Mouse (Mus musculus): ENCODE results near the gene Foxa2. TPM values are rescaled to one million over a fixed set of nuclear protein-coding genes. Genes with fewer than 3 reads are reported as not detected.

The Foxa2 gene
- not detected for total RNA-seq (2021)
- polyA plus RNA-seq (2012; rRNA removed): 0.35 TPM in 1 of 2 replicates, not detected in the other
- long read RNA-seq: 0 reads

GRCm38 (mm10) chr2:148046799-148047165 lies at the start of gene Foxa2:
Gene Foxa2 (minus strand): TSS chr2:148046969.
- H3K27me3 ChIP-seq (ENCODE audit: control insufficient read depth, insufficient read depth, low read length): peaks cover 37% of the 10 kb centered on the region
- H3K79me2 ChIP-seq (replicated peaks; ENCODE audit: control insufficient read depth, insufficient read depth, low read length): no peaks in the 10 kb centered on the region
- 4% methylated on average over 19 of the region's 19 CpGs for WGBS
- no peak for TF ChIP-seq CTCF (IDR thresholded peaks at IDR 0.05)
- TF ChIP-seq EP300 (IDR thresholded peaks at IDR 0.05; ENCODE audit: insufficient read depth, low read depth, low read length): no peak
- TF ChIP-seq POLR2A (IDR thresholded peaks at IDR 0.05; ENCODE audit: insufficient read depth, low read depth, low read length): no peak
- H3K27ac ChIP-seq: no peak within 1 kb of the TSS
- intact Hi-C loops (cut with DNase I): loop anchor here (10.0 kb wide), 1 partner anchor 672 kb away; no protein-coding TSS in a partner anchor
- no peaks in the 10 kb centered on the region for H3K36me3 ChIP-seq (ENCODE audit: control insufficient read depth, insufficient read depth, low read length)
- H3K4me3 ChIP-seq: no peak within 1 kb of the TSS; the same call in 1 of the 2 replicates
- no peak for DNase-seq
- H3K4me1 ChIP-seq (ENCODE audit: control insufficient read depth, insufficient read depth, low read length): peaks cover 1% of the 10 kb centered on the region; the same call in 1 of the 2 replicates
- no peak within 1 kb of the TSS for H3K9ac ChIP-seq (ENCODE audit: low read depth, low read length)

- Histone ChIP-seq H3K9ac (ENCODE audit: low read depth, low read length) (no peak overlapping the region), H3K4me1 (ENCODE audit: control insufficient read depth, insufficient read depth, low read length) (no peaks in the 10 kb centered on the region), H3K27me3 (ENCODE audit: control insufficient read depth, insufficient read depth, low read length) (0 out of 2 replicates have a peak, but pooled peaks cover 2% of the 10 kb centered on the region), H3K79me2 (replicated peaks; ENCODE audit: control insufficient read depth, insufficient read depth, low read length) (no peaks in the 10 kb centered on the region), H3K4me3 (no peak overlapping the region), H3K27ac (no peak overlapping the region), H3K36me3 (ENCODE audit: control insufficient read depth, insufficient read depth, low read length) (no peaks in the 10 kb centered on the region)
- TF ChIP-seq POLR2A (IDR thresholded peaks at IDR 0.05; ENCODE audit: insufficient read depth, low read depth, low read length) (no peak), CTCF (IDR thresholded peaks at IDR 0.05) (no peak), EP300 (IDR thresholded peaks at IDR 0.05; ENCODE audit: insufficient read depth, low read depth, low read length) (no peak)
- DNase-seq: no peak
- intact Hi-C loops (cut with DNase I): no loop called here
- WGBS: 87% methylated on average over 2 of the region's 2 CpGs
Measured at GRCm38 (mm10) chr2:148092089-148092488, 45.3 kb upstream of the Foxa2 start.

- no peak overlapping the region for H3K4me3 ChIP-seq
- DNase-seq: no peak
- H3K36me3 ChIP-seq (ENCODE audit: control insufficient read depth, insufficient read depth, low read length): no peaks in the 10 kb centered on the region
- no peaks in the 10 kb centered on the region for H3K79me2 ChIP-seq (replicated peaks; ENCODE audit: control insufficient read depth, insufficient read depth, low read length)
- H3K27me3 ChIP-seq (ENCODE audit: control insufficient read depth, insufficient read depth, low read length): 0 out of 2 replicates have a peak, but pooled peaks cover 2% of the 10 kb centered on the region
- no peaks in the 10 kb centered on the region for H3K4me1 ChIP-seq (ENCODE audit: control insufficient read depth, insufficient read depth, low read length)
- WGBS: 47% methylated on average over 6 of the region's 6 CpGs
- intact Hi-C loops (cut with DNase I): no loop called here
- no peak for TF ChIP-seq EP300 (IDR thresholded peaks at IDR 0.05; ENCODE audit: insufficient read depth, low read depth, low read length)
- TF ChIP-seq POLR2A (IDR thresholded peaks at IDR 0.05; ENCODE audit: insufficient read depth, low read depth, low read length): no peak
- no peak for TF ChIP-seq CTCF (IDR thresholded peaks at IDR 0.05)
- H3K27ac ChIP-seq: no peak overlapping the region
- H3K9ac ChIP-seq (ENCODE audit: low read depth, low read length): no peak overlapping the region
Measured at GRCm38 (mm10) chr2:148091657-148092056, 44.9 kb upstream of the Foxa2 start.

GRCm38 (mm10) chr2:148090071-148090470 lies 43.3 kb upstream of the Foxa2 start:
- Histone ChIP-seq H3K36me3 (ENCODE audit: control insufficient read depth, insufficient read depth, low read length) (no peaks in the 10 kb centered on the region), H3K4me3 (no peak overlapping the region), H3K79me2 (replicated peaks; ENCODE audit: control insufficient read depth, insufficient read depth, low read length) (no peaks in the 10 kb centered on the region), H3K27ac (no peak overlapping the region), H3K27me3 (ENCODE audit: control insufficient read depth, insufficient read depth, low read length) (peaks cover 3% of the 10 kb centered on the region; the same call in 1 of the 2 replicates), H3K4me1 (ENCODE audit: control insufficient read depth, insufficient read depth, low read length) (no peaks in the 10 kb centered on the region), H3K9ac (ENCODE audit: low read depth, low read length) (no peak overlapping the region)
- no peak for TF ChIP-seq EP300 (IDR thresholded peaks at IDR 0.05; ENCODE audit: insufficient read depth, low read depth, low read length)
- TF ChIP-seq POLR2A (IDR thresholded peaks at IDR 0.05; ENCODE audit: insufficient read depth, low read depth, low read length): no peak
- TF ChIP-seq CTCF (IDR thresholded peaks at IDR 0.05): no peak
- intact Hi-C loops (cut with DNase I): no loop called here
- 81% methylated on average over 2 of the region's 2 CpGs for WGBS
- no peak for DNase-seq

GRCm38 (mm10) chr2:148085529-148085928 lies 38.8 kb upstream of the Foxa2 start:
- Histone ChIP-seq H3K9ac (ENCODE audit: low read depth, low read length) (no peak overlapping the region), H3K4me1 (ENCODE audit: control insufficient read depth, insufficient read depth, low read length) (no peaks in the 10 kb centered on the region), H3K4me3 (no peak overlapping the region), H3K79me2 (replicated peaks; ENCODE audit: control insufficient read depth, insufficient read depth, low read length) (no peaks in the 10 kb centered on the region), H3K27ac (no peak overlapping the region), H3K27me3 (ENCODE audit: control insufficient read depth, insufficient read depth, low read length) (peaks cover 2% of the 10 kb centered on the region; the same call in 1 of the 2 replicates), H3K36me3 (ENCODE audit: control insufficient read depth, insufficient read depth, low read length) (no peaks in the 10 kb centered on the region)
- no peak for TF ChIP-seq CTCF (IDR thresholded peaks at IDR 0.05)
- TF ChIP-seq EP300 (IDR thresholded peaks at IDR 0.05; ENCODE audit: insufficient read depth, low read depth, low read length): no peak
- TF ChIP-seq POLR2A (IDR thresholded peaks at IDR 0.05; ENCODE audit: insufficient read depth, low read depth, low read length): no peak
- DNase-seq: no peak
- 60% methylated on average over 5 of the region's 5 CpGs for WGBS
- intact Hi-C loops (cut with DNase I): no loop called here

- no peak for TF ChIP-seq EP300 (IDR thresholded peaks at IDR 0.05; ENCODE audit: insufficient read depth, low read depth, low read length)
- TF ChIP-seq POLR2A (IDR thresholded peaks at IDR 0.05; ENCODE audit: insufficient read depth, low read depth, low read length): no peak
- TF ChIP-seq CTCF (IDR thresholded peaks at IDR 0.05): no peak
- 43% methylated on average over 4 of the region's 4 CpGs for WGBS
- intact Hi-C loops (cut with DNase I): no loop called here
Measured at GRCm38 (mm10) chr2:148085126-148085525, 38.4 kb upstream of the Foxa2 start.

More at GRCm38 (mm10) chr2:148085126-148085525, 38.4 kb upstream of the Foxa2 start:
- Histone ChIP-seq H3K4me3 (no peak overlapping the region), H3K27ac (no peak overlapping the region), H3K9ac (ENCODE audit: low read depth, low read length) (no peak overlapping the region), H3K36me3 (ENCODE audit: control insufficient read depth, insufficient read depth, low read length) (no peaks in the 10 kb centered on the region), H3K79me2 (replicated peaks; ENCODE audit: control insufficient read depth, insufficient read depth, low read length) (no peaks in the 10 kb centered on the region), H3K4me1 (ENCODE audit: control insufficient read depth, insufficient read depth, low read length) (no peaks in the 10 kb centered on the region), H3K27me3 (ENCODE audit: control insufficient read depth, insufficient read depth, low read length) (peaks cover 2% of the 10 kb centered on the region; the same call in 1 of the 2 replicates)
- no peak for DNase-seq

Measured in heart, adult 2 months (tissue).